Mouse (Mus musculus) limb, embryonic 12.5 days (tissue): ENCODE measurements at regions not wholly inside any gene's neighbourhood (a gene's known extent, or its start where the extent isn't known, plus 50 kb on each side); places are given as distances from the start of the nearest gene placed in this dataset.

Source experiments
- ATAC-seq: fragments of 200-750 bp; cut with Nextera tagmentation; 2 replicates; pipeline ENCODE4 v1.8.0; 2017; ENCODE audit warnings: low read depth, moderate TSS enrichment; ENCODE audit not compliant: insufficient number of reproducible peaks, insufficient read depth, low FRiP score, low TSS enrichment
- H3K27ac ChIP-seq: fragments of 300-500 bp; sonication (generic); 2 replicates; pipeline ENCODE4 v1.5.1; 2016; ENCODE audit warnings: mild to moderate bottlenecking, moderate library complexity
- H3K27me3 ChIP-seq: fragments of 300-500 bp; sonication (generic); 2 replicates; pipeline ENCODE4 v1.6.1; 2016; ENCODE audit warnings: mild to moderate bottlenecking, moderate library complexity
- H3K36me3 ChIP-seq: fragments of 300-500 bp; sonication (generic); 2 replicates; pipeline ENCODE4 v1.6.1; 2016; ENCODE audit warnings: mild to moderate bottlenecking, moderate library complexity
- H3K4me1 ChIP-seq: fragments of 300-500 bp; sonication (generic); replicated peaks from 2 replicates; pipeline ENCODE4 v1.6.1; 2016
- H3K4me2 ChIP-seq: fragments of 300-500 bp; sonication (generic); 2 replicates; pipeline ENCODE4 v1.6.1; 2016; ENCODE audit warnings: mild to moderate bottlenecking, moderate library complexity
- H3K4me3 ChIP-seq: fragments of 300-500 bp; sonication (generic); replicated peaks from 2 replicates; pipeline ENCODE4 v1.5.1; 2016; ENCODE audit warnings: mild to moderate bottlenecking
- H3K9ac ChIP-seq: fragments of 300-500 bp; sonication (generic); replicated peaks from 2 replicates; pipeline ENCODE4 v1.6.1; 2016; ENCODE audit warnings: mild to moderate bottlenecking, moderate library complexity
- H3K9me3 ChIP-seq: fragments of 300-500 bp; sonication (generic); 2 replicates; pipeline ENCODE4 v1.6.1; 2016; ENCODE audit warnings: mild to moderate bottlenecking, moderate library complexity
- WGBS: fragments of 180-500 bp; shearing (Covaris S2); methylation state at CpG from one replicate; pipeline ENCODE4 v1.1.7; 2016; 5-methylcytosine and 5-hydroxymethylcytosine counted together

- no peak overlapping the region for H3K9ac ChIP-seq
- H3K4me3 ChIP-seq = no peak overlapping the region
- 71% methylated on average over 2 of the region's 2 CpGs for WGBS
- no peak overlapping the region for H3K4me2 ChIP-seq
- H3K36me3 ChIP-seq = no peaks in the 10 kb centered on the region
- ATAC-seq = no peak
- no peaks in the 10 kb centered on the region for H3K9me3 ChIP-seq
- no peaks in the 10 kb centered on the region for H3K4me1 ChIP-seq
- no peaks in the 10 kb centered on the region for H3K27me3 ChIP-seq
- no peak overlapping the region for H3K27ac ChIP-seq
Observed at GRCm38 (mm10) chr15:62644744-62645143, 1200.2 kb downstream of the Gsdmc2 start.

- 71% methylated on average over 1 of the region's 1 CpGs for WGBS
- H3K27me3 ChIP-seq = no peaks in the 10 kb centered on the region
- H3K4me1 ChIP-seq = no peaks in the 10 kb centered on the region
- no peak overlapping the region for H3K9ac ChIP-seq
- H3K4me2 ChIP-seq = no peak overlapping the region
- ATAC-seq = no peak
- H3K9me3 ChIP-seq = no peaks in the 10 kb centered on the region
- no peaks in the 10 kb centered on the region for H3K36me3 ChIP-seq
- H3K27ac ChIP-seq = no peak overlapping the region
- H3K4me3 ChIP-seq = no peak overlapping the region
Observed at GRCm38 (mm10) chr15:62644296-62644695, 1200.7 kb downstream of the Gsdmc2 start.

GRCm38 (mm10) chr15:62641051-62641710 lies 1203.8 kb downstream of the Gsdmc2 start:
- H3K9ac ChIP-seq = no peak overlapping the region
- no peaks in the 10 kb centered on the region for H3K9me3 ChIP-seq
- no peak overlapping the region for H3K27ac ChIP-seq
- H3K36me3 ChIP-seq = no peaks in the 10 kb centered on the region
- 75% methylated on average over 7 of the region's 7 CpGs for WGBS
- H3K4me3 ChIP-seq = no peak overlapping the region
- no peaks in the 10 kb centered on the region for H3K27me3 ChIP-seq
- H3K4me1 ChIP-seq = no peaks in the 10 kb centered on the region
- ATAC-seq = no peak
- H3K4me2 ChIP-seq = no peak overlapping the region

- H3K4me2 ChIP-seq = no peak overlapping the region
- 89% methylated on average over 7 of the region's 7 CpGs for WGBS
- no peak overlapping the region for H3K4me3 ChIP-seq
- no peak overlapping the region for H3K9ac ChIP-seq
- H3K27me3 ChIP-seq = no peaks in the 10 kb centered on the region
- H3K27ac ChIP-seq = no peak overlapping the region
- no peak for ATAC-seq
- H3K36me3 ChIP-seq = no peaks in the 10 kb centered on the region
- no peaks in the 10 kb centered on the region for H3K9me3 ChIP-seq
- H3K4me1 ChIP-seq = no peaks in the 10 kb centered on the region
Observed at GRCm38 (mm10) chr15:62625406-62625805, 1219.6 kb downstream of the Gsdmc2 start.

- 89% methylated on average over 5 of the region's 5 CpGs for WGBS
- Histone ChIP-seq H3K4me3 (no peak overlapping the region), H3K9ac (no peak overlapping the region), H3K27me3 (no peaks in the 10 kb centered on the region), H3K27ac (no peak overlapping the region), H3K4me2 (no peak overlapping the region), H3K9me3 (no peaks in the 10 kb centered on the region), H3K4me1 (no peaks in the 10 kb centered on the region), H3K36me3 (no peaks in the 10 kb centered on the region)
- no peak for ATAC-seq
Observed at GRCm38 (mm10) chr15:62616042-62616441, 1228.9 kb downstream of the Gsdmc2 start.

- Histone ChIP-seq H3K9ac (no peak overlapping the region), H3K4me3 (no peak overlapping the region), H3K4me1 (no peaks in the 10 kb centered on the region), H3K27me3 (no peaks in the 10 kb centered on the region), H3K4me2 (no peak overlapping the region), H3K36me3 (no peaks in the 10 kb centered on the region), H3K9me3 (no peaks in the 10 kb centered on the region), H3K27ac (no peak overlapping the region)
- ATAC-seq = no peak
Observed at GRCm38 (mm10) chr15:62596735-62597134, 1248.2 kb downstream of the Gsdmc2 start.

GRCm38 (mm10) chr15:62588580-62588979 lies 1256.4 kb downstream of the Gsdmc2 start:
- Histone ChIP-seq H3K9ac (no peak overlapping the region), H3K4me3 (no peak overlapping the region), H3K27ac (no peak overlapping the region), H3K27me3 (no peaks in the 10 kb centered on the region), H3K4me2 (no peak overlapping the region), H3K9me3 (no peaks in the 10 kb centered on the region), H3K4me1 (no peaks in the 10 kb centered on the region), H3K36me3 (no peaks in the 10 kb centered on the region)
- ATAC-seq = no peak
- WGBS = 67% methylated on average over 3 of the region's 3 CpGs

GRCm38 (mm10) chr15:62578788-62579187 lies 1266.2 kb downstream of the Gsdmc2 start:
- ATAC-seq = no peak
- H3K36me3 ChIP-seq = no peaks in the 10 kb centered on the region
- WGBS = 69% methylated on average over 3 of the region's 3 CpGs

GRCm38 (mm10) chr15:62575791-62576190 lies 1269.2 kb downstream of the Gsdmc2 start:
- ATAC-seq = no peak
- Histone ChIP-seq H3K4me2 (no peak overlapping the region), H3K4me1 (no peaks in the 10 kb centered on the region), H3K36me3 (no peaks in the 10 kb centered on the region), H3K9ac (no peak overlapping the region), H3K27me3 (no peaks in the 10 kb centered on the region), H3K4me3 (no peak overlapping the region), H3K27ac (no peak overlapping the region), H3K9me3 (no peaks in the 10 kb centered on the region)
- WGBS = 90% methylated on average over 2 of the region's 2 CpGs

More at GRCm38 (mm10) chr15:62578788-62579187, 1266.2 kb downstream of the Gsdmc2 start:
- Histone ChIP-seq H3K4me3 (no peak overlapping the region), H3K4me1 (no peaks in the 10 kb centered on the region), H3K27ac (no peak overlapping the region), H3K27me3 (no peaks in the 10 kb centered on the region), H3K9ac (no peak overlapping the region), H3K9me3 (no peaks in the 10 kb centered on the region), H3K4me2 (no peak overlapping the region)

GRCm38 (mm10) chr15:62571803-62572202 lies 1273.2 kb downstream of the Gsdmc2 start:
- WGBS = 90% methylated on average over 7 of the region's 7 CpGs
- Histone ChIP-seq H3K27me3 (peaks cover 5% of the 10 kb centered on the region; the same call in 1 of the 2 replicates), H3K4me2 (no peak overlapping the region), H3K27ac (no peak overlapping the region), H3K36me3 (no peaks in the 10 kb centered on the region), H3K4me3 (no peak overlapping the region), H3K4me1 (no peaks in the 10 kb centered on the region), H3K9ac (no peak overlapping the region), H3K9me3 (no peaks in the 10 kb centered on the region)
- no peak for ATAC-seq

GRCm38 (mm10) chr15:62568788-62569713 lies 1275.9 kb downstream of the Gsdmc2 start:
- Histone ChIP-seq H3K9me3 (no peaks in the 10 kb centered on the region), H3K4me1 (peaks cover 7% of the 10 kb centered on the region), H3K27ac (no peak overlapping the region), H3K36me3 (no peaks in the 10 kb centered on the region), H3K9ac (no peak overlapping the region), H3K27me3 (peaks cover 5% of the 10 kb centered on the region; the same call in 1 of the 2 replicates), H3K4me2 (no peak overlapping the region), H3K4me3 (no peak overlapping the region)
- ATAC-seq = no peak
- 67% methylated on average over 7 of the region's 7 CpGs for WGBS
